8 mouse cellular contexts compared by ENCODE assay signal in genomic region chr5:103817754-103818153, GRCm38 (mm10).
DNase-seq lines count a peak whose midpoint lies in the region; ATAC-seq and TF ChIP-seq lines count a peak whose summit lies in the region.

No protein-coding gene starts in this region.

- TF ChIP-seq CTCF in heart, adult 2 months (IDR thresholded peaks at IDR 0.05): peak; percentile 97
- TF ChIP-seq CTCF in spleen, adult 2 months (IDR thresholded peaks at IDR 0.05; ENCODE audit: extremely low read depth, insufficient read depth, insufficient read length, insufficient replicate concordance): peak; percentile 89; the same call in 1 of the 2 replicates

- H3K4me2 ChIP-seq in limb, embryonic 13.5 days (replicated peaks): no peak overlapping the region
- H3K4me2 ChIP-seq in midbrain, embryonic 16.5 days (ENCODE audit: low read length): no peak overlapping the region

- peaks cover 3% of the 10 kb centered on the region; the same call in 1 of the 2 replicates for H3K79me2 ChIP-seq in heart, adult 2 months (replicated peaks; ENCODE audit: control insufficient read depth, insufficient read depth, low read length)

- H3K36me3 ChIP-seq in embryonic facial prominence, embryonic 10.5 days (replicated peaks): no peaks in the 10 kb centered on the region
- H3K36me3 ChIP-seq in heart, adult 2 months (ENCODE audit: control insufficient read depth, insufficient read depth, low read length): peaks cover 10% of the 10 kb centered on the region
- H3K36me3 ChIP-seq in limb, embryonic 13.5 days: no peaks in the 10 kb centered on the region; the same call in 1 of the 2 replicates
- H3K36me3 ChIP-seq in midbrain, embryonic 16.5 days (ENCODE audit: control insufficient read depth, insufficient read depth, low read length): no peaks in the 10 kb centered on the region
- H3K36me3 ChIP-seq in spleen, adult 2 months (ENCODE audit: control insufficient read depth, insufficient read depth, low read length): peaks cover 7% of the 10 kb centered on the region

- H3K27ac ChIP-seq in embryonic facial prominence, embryonic 10.5 days (replicated peaks): no peak overlapping the region
- H3K27ac ChIP-seq in heart, adult 2 months: no peak overlapping the region
- no peak overlapping the region for H3K27ac ChIP-seq in limb, embryonic 13.5 days
- no peak overlapping the region for H3K27ac ChIP-seq in midbrain, embryonic 16.5 days (ENCODE audit: low read length)
- H3K27ac ChIP-seq in spleen, adult 2 months (ENCODE audit: insufficient read depth, low read length): no peak overlapping the region

- no peak overlapping the region for H3K4me3 ChIP-seq in embryonic facial prominence, embryonic 10.5 days
- no peak overlapping the region for H3K4me3 ChIP-seq in heart, adult 2 months
- no peak overlapping the region for H3K4me3 ChIP-seq in limb, embryonic 13.5 days
- no peak overlapping the region for H3K4me3 ChIP-seq in midbrain, embryonic 16.5 days (ENCODE audit: low read depth, low read length)
- H3K4me3 ChIP-seq in spleen, adult 2 months (ENCODE audit: extremely low read depth, insufficient read depth, insufficient read length): no peak overlapping the region

- H3K27me3 ChIP-seq in embryonic facial prominence, embryonic 10.5 days (replicated peaks; ENCODE audit: low read depth, poor library complexity, severe bottlenecking): no peaks in the 10 kb centered on the region
- H3K27me3 ChIP-seq in heart, adult 2 months (ENCODE audit: control insufficient read depth, insufficient read depth, low read length): no peaks in the 10 kb centered on the region
- H3K27me3 ChIP-seq in limb, embryonic 13.5 days: no peaks in the 10 kb centered on the region
- no peaks in the 10 kb centered on the region for H3K27me3 ChIP-seq in midbrain, embryonic 16.5 days (ENCODE audit: control insufficient read depth, insufficient read depth, low read depth, low read length)
- no peaks in the 10 kb centered on the region for H3K27me3 ChIP-seq in spleen, adult 2 months (ENCODE audit: control insufficient read depth, insufficient read depth, low read length)

- 27% methylated on average over 1 of the region's 1 CpGs for WGBS in embryonic facial prominence, embryonic 10.5 days
- 17% methylated on average over 1 of the region's 1 CpGs for WGBS in heart, adult 2 months
- 14% methylated on average over 1 of the region's 1 CpGs for WGBS in limb, embryonic 13.5 days
- WGBS in midbrain, embryonic 16.5 days: 56% methylated on average over 1 of the region's 1 CpGs
- 6% methylated on average over 1 of the region's 1 CpGs for WGBS in spleen, adult 2 months

- ATAC-seq in limb, embryonic 13.5 days (ENCODE audit: low FRiP score, low read depth): 0 out of 2 replicates have a peak, but pooled peaks have one; percentile 34
- peak; percentile 47; the same call in 1 of the 2 replicates for ATAC-seq in midbrain, embryonic 16.5 days

- H3K4me1 ChIP-seq in embryonic facial prominence, embryonic 10.5 days: peaks cover 25% of the 10 kb centered on the region
- peaks cover 15% of the 10 kb centered on the region for H3K4me1 ChIP-seq in heart, adult 2 months (ENCODE audit: control insufficient read depth, insufficient read depth, low read length)
- peaks cover 11% of the 10 kb centered on the region; the same call in 1 of the 2 replicates for H3K4me1 ChIP-seq in limb, embryonic 13.5 days
- no peaks in the 10 kb centered on the region; the same call in 1 of the 2 replicates for H3K4me1 ChIP-seq in midbrain, embryonic 16.5 days (ENCODE audit: control insufficient read depth, insufficient read depth, low read length)
- H3K4me1 ChIP-seq in spleen, adult 2 months (ENCODE audit: control insufficient read depth, insufficient read depth, insufficient read length): no peaks in the 10 kb centered on the region

- no peak for TF ChIP-seq POLR2A in heart, adult 2 months (IDR thresholded peaks at IDR 0.05; ENCODE audit: insufficient read depth, low read depth, low read length)
- no peak for TF ChIP-seq POLR2A in spleen, adult 2 months (IDR thresholded peaks at IDR 0.05; ENCODE audit: low read depth, low read length)

- peak; percentile 84 for DNase-seq in 416B (ENCODE audit: low read depth)
- DNase-seq in adrenal gland, postnatal 10 days: peak; percentile 85
- peak; percentile 78 for DNase-seq in embryonic facial prominence, embryonic 10.5 days (ENCODE audit: low spot score)
- peak; percentile 81 to 82 for DNase-seq in heart, adult 2 months
- DNase-seq in kidney, adult 8-10 months: peak; percentile 78 to 87
- peak; percentile 46 to 70 for DNase-seq in spleen, adult 2 months (ENCODE audit: low read depth in 1 of 2, low spot score in 2 of 2)

- intact Hi-C loops in heart, adult 2 months (cut with DNase I): loop anchor here (1.0 to 2.0 kb wide), 3 partner anchors 29 to 137 kb away; no protein-coding TSS in a partner anchor

- peak; percentile 95 for TF ChIP-seq EP300 in heart, adult 2 months (IDR thresholded peaks at IDR 0.05; ENCODE audit: insufficient read depth, low read depth, low read length)

- no peaks in the 10 kb centered on the region for H3K9me3 ChIP-seq in embryonic facial prominence, embryonic 10.5 days
- no peaks in the 10 kb centered on the region for H3K9me3 ChIP-seq in limb, embryonic 13.5 days
- H3K9me3 ChIP-seq in midbrain, embryonic 16.5 days (replicated peaks; ENCODE audit: control insufficient read depth, low read length, poor library complexity, severe bottlenecking): no peaks in the 10 kb centered on the region

- H3K9ac ChIP-seq in heart, adult 2 months (ENCODE audit: low read depth, low read length): no peak overlapping the region
- no peak overlapping the region for H3K9ac ChIP-seq in limb, embryonic 13.5 days
- no peak overlapping the region for H3K9ac ChIP-seq in midbrain, embryonic 16.5 days (ENCODE audit: low read depth, low read length)
